Mouse (Mus musculus) frontal cortex, postnatal 10 days (tissue): ENCODE measurements around the gene Hoxb8.

Experiments
- DNase-seq, 2 experiments: peaks; one replicate each; pipeline ENCODE4 v3.0.0; 2022; ENCODE audit warnings: low spot score in 2 of 2, mixed read lengths in 1 of 2

Gene Hoxb8

GRCm38 (mm10) chr11:96285771-96286738, 4.3 kb downstream of the Hoxb8 start, which contains the start of gene Hoxb7:
Hoxb7 (plus strand) TSS chr11:96286623.
- DNase-seq, result no peak

GRCm38 (mm10) chr11:96286739-96287385, 5.2 kb downstream of the Hoxb8 start:
- no peak for DNase-seq

GRCm38 (mm10) chr11:96287411-96287810, 5.7 kb downstream of the Hoxb8 start:
- DNase-seq, result no peak

GRCm38 (mm10) chr11:96288455-96289221, 6.9 kb downstream of the Hoxb8 start:
- no peak for DNase-seq

- no peak for DNase-seq
Observed at GRCm38 (mm10) chr11:96289293-96289692, 7.6 kb downstream of the Hoxb8 start.

GRCm38 (mm10) chr11:96289837-96290236, 8.1 kb downstream of the Hoxb8 start:
- no peak for DNase-seq

- no peak for DNase-seq
Observed at GRCm38 (mm10) chr11:96290705-96291355, 9.1 kb downstream of the Hoxb8 start.

GRCm38 (mm10) chr11:96291681-96292564, 10.2 kb downstream of the Hoxb8 start, which contains the start of gene Hoxb6:
Hoxb6 (plus strand) TSS chr11:96292476.
- no peak for DNase-seq

- DNase-seq, result no peak
Observed at GRCm38 (mm10) chr11:96292565-96293301, 11.0 kb downstream of the Hoxb8 start.

GRCm38 (mm10) chr11:96293302-96293921, 11.7 kb downstream of the Hoxb8 start:
- DNase-seq, result no peak

GRCm38 (mm10) chr11:96294245-96295091, 12.8 kb downstream of the Hoxb8 start:
- DNase-seq, result peak in 1 of 2 experiments; percentile 43

GRCm38 (mm10) chr11:96295092-96295835, 13.6 kb downstream of the Hoxb8 start:
- DNase-seq, result no peak

GRCm38 (mm10) chr11:96296997-96297396, 15.3 kb downstream of the Hoxb8 start:
- DNase-seq, result no peak

- no peak for DNase-seq
Observed at GRCm38 (mm10) chr11:96297428-96297827, 15.7 kb downstream of the Hoxb8 start.

- no peak for DNase-seq
Observed at GRCm38 (mm10) chr11:96297968-96298635, 16.4 kb downstream of the Hoxb8 start.

- DNase-seq, result no peak
Observed at GRCm38 (mm10) chr11:96298895-96299667, 17.4 kb downstream of the Hoxb8 start.
